Mouse (Mus musculus) mammary gland, adult 2 months (tissue): ENCODE measurements around the gene Megf8. TPM values are rescaled to one million over a fixed set of nuclear protein-coding genes. Genes with fewer than 3 reads are reported as not detected.

Experiments
- polyA plus RNA-seq: library from polyadenylated mRNA; depleted of rRNA; stranded (reverse); fragments of >200 nt; gene quantifications from 2 replicates; pipeline ENCODE4 v1.2.3, GENCODE M21; 2012; ENCODE audit warnings: low replicate concordance; rRNA removed

Gene Megf8
- 37.0 and 62.0 TPM in 2 replicates for polyA plus RNA-seq

GRCm38 (mm10) chr7:25316532-25317445 is at the start of gene Megf8:
TSS of gene Megf8 (plus strand) at chr7:25317164.

GRCm38 (mm10) chr7:25267301-25267750 is 49.6 kb upstream of the Megf8 start, which contains the start of gene Cic:
TSS of gene Cic (plus strand) at chr7:25267704.

GRCm38 (mm10) chr7:25297454-25298325 is 19.3 kb upstream of the Megf8 start, which contains the start of gene Pafah1b3:
TSS of gene Pafah1b3 (minus strand) at chr7:25297986.

GRCm38 (mm10) chr7:25301063-25301462 is 15.9 kb upstream of the Megf8 start, which contains the start of gene Prr19:
TSS of gene Prr19 (plus strand) at chr7:25301411.

GRCm38 (mm10) chr7:25305956-25306613 is 10.9 kb upstream of the Megf8 start, which contains the start of gene Tmem145:
TSS of gene Tmem145 (plus strand) at chr7:25306106.

GRCm38 (mm10) chr7:25369058-25369749 is 52.2 kb downstream of the Megf8 start, which contains the start of gene Cnfn:
TSS of gene Cnfn (minus strand) at chr7:25369724.

GRCm38 (mm10) chr7:25398610-25399009 is 81.6 kb downstream of the Megf8 start, which contains the start of gene Lipe:
TSS of gene Lipe (minus strand) at chr7:25398710.

GRCm38 (mm10) chr7:25412833-25413441 is 96.0 kb downstream of the Megf8 start, which contains the start of gene Cxcl17:
TSS of gene Cxcl17 (minus strand) at chr7:25412886.

Other genes starting within 250 kb of the Megf8 start
- 25.8 and 38.3 TPM in 2 replicates for gene Grik5, start 244.8 kb upstream of the Megf8 start, polyA plus RNA-seq
- 32.4 and 58.6 TPM in 2 replicates for gene Zfp574, start 244.6 kb upstream of the Megf8 start, polyA plus RNA-seq
- 9.9 and 39.4 TPM in 2 replicates for gene Pou2f2, start 137.4 kb upstream of the Megf8 start, polyA plus RNA-seq
- gene Dedd2, start 96.5 kb upstream of the Megf8 start, polyA plus RNA-seq = 35.6 and 56.0 TPM in 2 replicates
- gene Zfp526, start 95.7 kb upstream of the Megf8 start, polyA plus RNA-seq = 16.0 and 24.9 TPM in 2 replicates
- 125 and 143 TPM in 2 replicates for gene Gsk3a, start 79.3 kb upstream of the Megf8 start, polyA plus RNA-seq
- 28.1 and 66.5 TPM in 2 replicates for gene Erf, start 66.4 kb upstream of the Megf8 start, polyA plus RNA-seq
- gene Cic, start 49.5 kb upstream of the Megf8 start, polyA plus RNA-seq = 74.8 and 156 TPM in 2 replicates
- gene Pafah1b3, start 19.2 kb upstream of the Megf8 start, polyA plus RNA-seq = 37.8 and 49.3 TPM in 2 replicates
- 0.11 TPM in 1 of 2 replicates, not detected in the other for gene Prr19, start 15.8 kb upstream of the Megf8 start, polyA plus RNA-seq
- 0.06 and 0.16 TPM in 2 replicates for gene Tmem145, start 11.1 kb upstream of the Megf8 start, polyA plus RNA-seq
- 1.6 and 9.7 TPM in 2 replicates for gene Cnfn, start 52.6 kb downstream of the Megf8 start, polyA plus RNA-seq
- gene Lipe, start 81.5 kb downstream of the Megf8 start, polyA plus RNA-seq = 870 and 942 TPM in 2 replicates
- gene Cxcl17, start 95.7 kb downstream of the Megf8 start, polyA plus RNA-seq = 4.4 and 7.6 TPM in 2 replicates
- 13.5 and 19.3 TPM in 2 replicates for gene Ceacam1, start 160.4 kb downstream of the Megf8 start, polyA plus RNA-seq
- gene Ceacam2, start 222.7 kb downstream of the Megf8 start, polyA plus RNA-seq = 0.27 TPM in 1 of 2 replicates, not detected in the other